ENCODE assay signal across 25 mouse cellular contexts in genomic region chr1:20791414-20791813, GRCm38 (mm10). TPM values are rescaled to one million over a fixed set of nuclear protein-coding genes. Genes with fewer than 3 reads are reported as not detected.
DNase-seq lines count a peak whose midpoint lies in the region; ATAC-seq and TF ChIP-seq lines count a peak whose summit lies in the region.
"Had no signal": no experiment of that assay in that cellular context is flagged by ENCODE, and none has a peak within 500 bp of the region (broad histone marks: within the 10 kb centered on the region; RNA-seq: fewer than 3 reads in every experiment).

No protein-coding gene starts in this region.

- dilution Hi-C loops in CH12.LX (cut with MboI; ENCODE audit: extremely low pct_ligation_motif_present, extremely low pct_unique_long_range_greater_than_20kb, low sequenced_read_pairs) = no loop called here

- H3K9ac ChIP-seq in CH12.LX (ENCODE audit: insufficient read depth, low read depth) = no peak overlapping the region
- H3K9ac ChIP-seq: embryonic facial prominence, embryonic 12.5 days; forebrain, embryonic 12.5 days had no signal

- no peak overlapping the region for H3K27ac ChIP-seq in CH12.LX (ENCODE audit: insufficient read depth, low read depth)
- no peak overlapping the region for H3K27ac ChIP-seq in cerebellum, adult 2 months (ENCODE audit: insufficient read depth, low read length)
- H3K27ac ChIP-seq: embryonic facial prominence, embryonic 10.5 days; embryonic facial prominence, embryonic 12.5 days; forebrain, embryonic 10.5 days; forebrain, embryonic 12.5 days had no signal

- DNase-seq in CH12.LX (ENCODE audit: extremely low read depth) = peak; percentile 43
- peak; percentile 22 for DNase-seq in induced T-regulatory cell, adult 2 months (ENCODE audit: low read depth)
- DNase-seq in cerebellum, adult 2 months = no peak
- DNase-seq in cerebellum, adult 11-12 months = no peak
- DNase-seq: adrenal gland, adult 2 months; adrenal gland, postnatal 10 days; adrenal gland, postnatal 25 days; B cell, adult 2 months; cerebellum, adult 11 months; cerebellum, adult 8-10 months; cerebellum, adult 9-11 months; cerebellum, postnatal 14 days; cerebellum, postnatal 36 days had no signal

- H3K9me3 ChIP-seq in megakaryocyte, embryonic 14.5 days = no peaks in the 10 kb centered on the region
- no peaks in the 10 kb centered on the region for H3K9me3 ChIP-seq in CH12.LX (replicated peaks; ENCODE audit: low read length)
- H3K9me3 ChIP-seq: embryonic facial prominence, embryonic 10.5 days; embryonic facial prominence, embryonic 12.5 days; forebrain, embryonic 10.5 days; forebrain, embryonic 12.5 days had no signal

- TF ChIP-seq RAD21 in CH12.LX (IDR thresholded peaks at IDR 0.05; ENCODE audit: low read depth, low read length) = no peak

- peak; percentile 45; the same call in 1 of the 2 replicates for TF ChIP-seq EP300 in CH12.LX (IDR thresholded peaks at IDR 0.05; ENCODE audit: low read length)

- WGBS in cerebellum, adult 2 months = 79% methylated on average over 7 of the region's 7 CpGs

- no peaks in the 10 kb centered on the region for H3K36me3 ChIP-seq in megakaryocyte, embryonic 14.5 days (replicated peaks; ENCODE audit: low read length)
- peaks cover 0 to 12% of the 10 kb centered on the region in 2 experiments for H3K36me3 ChIP-seq in CH12.LX (replicated peaks in 1 of 2; ENCODE audit: control insufficient read depth in 1 of 2, insufficient read depth in 1 of 2, low read length in 1 of 2)
- H3K36me3 ChIP-seq: embryonic facial prominence, embryonic 10.5 days; embryonic facial prominence, embryonic 12.5 days; forebrain, embryonic 10.5 days; forebrain, embryonic 12.5 days had no signal

- H3K79me2 ChIP-seq in CH12.LX (replicated peaks; ENCODE audit: control insufficient read depth, extremely low read depth, insufficient read depth, poor library complexity, severe bottlenecking) = no peaks in the 10 kb centered on the region

- no peak for TF ChIP-seq CTCF in CH12.LX (conservative IDR thresholded peaks at IDR 0.05 in 1 of 2, IDR thresholded peaks at IDR 0.05 in 1 of 2; ENCODE audit: low read depth in 2 of 2, low read length in 2 of 2)
- TF ChIP-seq CTCF in cerebellum, adult 2 months (IDR thresholded peaks at IDR 0.05; ENCODE audit: borderline replicate concordance, insufficient read depth, low read depth, low read length) = no peak

- H3K4me1 ChIP-seq in megakaryocyte, embryonic 14.5 days = peaks cover 4% of the 10 kb centered on the region
- H3K4me1 ChIP-seq in CH12.LX (ENCODE audit: control insufficient read depth in 1 of 2, insufficient read depth in 2 of 2) = peaks cover 10 to 13% of the 10 kb centered on the region in 2 experiments; a peak in 3 of 4 replicates
- H3K4me1 ChIP-seq in cerebellum, adult 2 months (ENCODE audit: control insufficient read depth, insufficient read depth, low read length) = no peaks in the 10 kb centered on the region
- H3K4me1 ChIP-seq: embryonic facial prominence, embryonic 10.5 days; embryonic facial prominence, embryonic 12.5 days; forebrain, embryonic 12.5 days had no signal

- no peak overlapping the region for H3K4me2 ChIP-seq in CH12.LX (ENCODE audit: insufficient read depth, low read depth, poor library complexity, severe bottlenecking)
- H3K4me2 ChIP-seq: embryonic facial prominence, embryonic 12.5 days; forebrain, embryonic 12.5 days had no signal

- peaks cover 8% of the 10 kb centered on the region for H3K27me3 ChIP-seq in megakaryocyte, embryonic 14.5 days (replicated peaks)
- H3K27me3 ChIP-seq in CH12.LX (replicated peaks) = no peaks in the 10 kb centered on the region
- no peaks in the 10 kb centered on the region for H3K27me3 ChIP-seq in cerebellum, adult 2 months (ENCODE audit: control insufficient read depth, insufficient read depth, low read length)
- H3K27me3 ChIP-seq: embryonic facial prominence, embryonic 12.5 days; forebrain, embryonic 12.5 days had no signal

- no peak for TF ChIP-seq POLR2A in CH12.LX (IDR thresholded peaks at IDR 0.05; ENCODE audit: low read depth, low read length)
- TF ChIP-seq POLR2A in cerebellum, adult 2 months (IDR thresholded peaks at IDR 0.05; ENCODE audit: borderline replicate concordance, insufficient read depth, low read length) = no peak

- peak overlapping the region; percentile 66 for H3K4me3 ChIP-seq in megakaryocyte, embryonic 14.5 days (replicated peaks)
- no peak overlapping the region for H3K4me3 ChIP-seq in CH12.LX (replicated peaks in 1 of 3; ENCODE audit: low read depth in 2 of 3, low read length in 2 of 3, poor library complexity in 1 of 3)
- no peak overlapping the region for H3K4me3 ChIP-seq in cerebellum, adult 2 months (replicated peaks; ENCODE audit: insufficient read depth, low read depth, low read length)
- H3K4me3 ChIP-seq: embryonic facial prominence, embryonic 10.5 days; embryonic facial prominence, embryonic 12.5 days; forebrain, embryonic 10.5 days; forebrain, embryonic 12.5 days had no signal

- in situ Hi-C loops in CH12.LX (cut with MboI; ENCODE audit: low pct_ligation_motif_present, low pct_unique_long_range_greater_than_20kb, low sequenced_read_pairs) = no loop called here

- ATAC-seq in megakaryocyte, adult 5-6 weeks (ENCODE audit: poor library complexity, severe bottlenecking) = no peak
- ATAC-seq: CD4-positive, CD25-positive, alpha-beta regulatory T cell, adult 4 months; forebrain, embryonic 14.5 days; forebrain, embryonic 16.5 days had no signal

TF ChIP-seq in CH12.LX, 34 proteins besides CTCF, POLR2A, EP300 and RAD21:
- TF ChIP-seq HCFC1 (IDR thresholded peaks at IDR 0.05; ENCODE audit: low read depth, low read length) (no peak), GABPA (IDR thresholded peaks at IDR 0.05; ENCODE audit: insufficient replicate concordance, low read depth, low read length) (no peak), SMC3 (IDR thresholded peaks at IDR 0.05; ENCODE audit: low read depth, low read length) (no peak), MYC (IDR thresholded peaks at IDR 0.05; ENCODE audit: low read depth, low read length) (0 out of 2 replicates have a peak, but pooled peaks have one; percentile 66), BHLHE40 (IDR thresholded peaks at IDR 0.05; ENCODE audit: low read depth, low read length) (peak; percentile 69), ETS1 (conservative IDR thresholded peaks at IDR 0.05; ENCODE audit: low read depth, low read length) (peak; percentile 62), NRF1 (IDR thresholded peaks at IDR 0.05; ENCODE audit: low read depth, low read length) (no peak), ZNF384 (IDR thresholded peaks at IDR 0.05; ENCODE audit: low read depth, low read length) (no peak), MAZ (IDR thresholded peaks at IDR 0.05; ENCODE audit: low read depth, low read length) (no peak), ELF1 (IDR thresholded peaks at IDR 0.05; ENCODE audit: low read depth, low read length) (no peak), CHD1 (IDR thresholded peaks at IDR 0.05; ENCODE audit: low read depth, low read length) (no peak), NELFE (IDR thresholded peaks at IDR 0.05; ENCODE audit: low read depth, low read length) (no peak), IRF4 (IDR thresholded peaks at IDR 0.05; ENCODE audit: low read depth, low read length) (peak; percentile 63; the same call in 1 of the 2 replicates), TBP (conservative IDR thresholded peaks at IDR 0.05; ENCODE audit: low read depth, low read length) (no peak), SIN3A (IDR thresholded peaks at IDR 0.05; ENCODE audit: low read length) (no peak), CHD2 (IDR thresholded peaks at IDR 0.05; ENCODE audit: low read length) (no peak), ZMIZ1 (IDR thresholded peaks at IDR 0.05; ENCODE audit: low read depth, low read length) (no peak), JUND (conservative IDR thresholded peaks at IDR 0.05; ENCODE audit: low read depth, low read length) (no peak), E2F4 (IDR thresholded peaks at IDR 0.05; ENCODE audit: insufficient replicate concordance, low read depth, low read length) (no peak), MAFK (IDR thresholded peaks at IDR 0.05; ENCODE audit: insufficient replicate concordance, low read length) (no peak), TCF12 (IDR thresholded peaks at IDR 0.05; ENCODE audit: low read depth, low read length) (no peak), USF1 (IDR thresholded peaks at IDR 0.05; ENCODE audit: low read depth, low read length) (no peak), UBTF (IDR thresholded peaks at IDR 0.05; ENCODE audit: low read depth, low read length) (no peak), RCOR1 (conservative IDR thresholded peaks at IDR 0.05; ENCODE audit: low read depth, low read length) (no peak), MXI1 (IDR thresholded peaks at IDR 0.05; ENCODE audit: low read depth, low read length) (no peak)
TF ChIP-seq in CH12.LX: peak in this region for 4.

RNA-seq across cellular contexts. Expression of gene Il17f, which starts 1.0 kb away (rescaled TPM):
- polyA plus RNA-seq in megakaryocyte, embryonic 14.5 days (2012; ENCODE audit: insufficient read depth, low replicate concordance) = not detected in 2 replicates
- 0.40 and 1.8 TPM in 2 replicates for total RNA-seq in megakaryocyte, adult 5-6 weeks (2015)
- total RNA-seq in megakaryocyte, adult 5-6 weeks (2017) = not detected in 2 replicates
- total RNA-seq in CH12.LX (2012; rRNA removed) (0.25 TPM in 1 of 2 replicates, not detected in the other), CH12.LX (2014; rRNA removed) (0.74 and 1.3 TPM in 2 replicates)
- 0.44 and 0.63 TPM in 2 replicates for polyA plus RNA-seq in CH12.LX (2012; ENCODE audit: insufficient read length, low read depth)
- polyA plus RNA-seq in cerebellum, adult 2 months (2012; rRNA removed) = not detected in 2 replicates
- total RNA-seq: adrenal gland, adult 2 months; adrenal gland, postnatal 10 days; adrenal gland, postnatal 25 days; MEL had no signal
- polyA plus RNA-seq: adrenal gland, adult 2 months; embryonic facial prominence, embryonic 14.5 days; forebrain, embryonic 14.5 days; forebrain, embryonic 16.5 days; frontal cortex, adult 2 months had no signal

RNA-seq across cellular contexts. Expression of gene Mcm3, which starts 28.7 kb away (rescaled TPM):
- 16.5 and 21.6 TPM in 2 replicates for polyA plus RNA-seq in megakaryocyte, embryonic 14.5 days (2012; ENCODE audit: insufficient read depth, low replicate concordance)
- 317 and 364 TPM in 2 replicates for total RNA-seq in megakaryocyte, adult 5-6 weeks (2015)
- 152 and 156 TPM in 2 replicates for total RNA-seq in megakaryocyte, adult 5-6 weeks (2017)
- total RNA-seq in CH12.LX (2012; rRNA removed) (186 and 235 TPM in 2 replicates), CH12.LX (2014; rRNA removed) (330 and 335 TPM in 2 replicates)
- 317 and 372 TPM in 2 replicates for polyA plus RNA-seq in CH12.LX (2012; ENCODE audit: insufficient read length, low read depth)
- 1.7 and 2.8 TPM in 2 replicates for polyA plus RNA-seq in cerebellum, adult 2 months (2012; rRNA removed)

Comparison
In these comparisons a context has a peak if more than half of its experiments do, and no peak if none do; other contexts are left out.
1. DNase-seq: peak in CH12.LX (single experiment) and induced T-regulatory cell, adult 2 months (single experiment); none in cerebellum, adult 2 months (0 of 2) and cerebellum, adult 11-12 months (single experiment).
2. RNA of gene Mcm3, which starts 28.7 kb away (polyA plus RNA-seq): 317 to 372 TPM in CH12.LX; 16.5 to 21.6 TPM in megakaryocyte, embryonic 14.5 days and 1.7 to 2.8 TPM in cerebellum, adult 2 months; every median in the first group is over 10 times any median in the second.